Mouse (Mus musculus): ENCODE results near the gene Mocs3.

Mocs3 gene

GRCm38 (mm10) chr2:168233286-168233685 lies 2.9 kb downstream of the Mocs3 start:
- no peak for ATAC-seq (ENCODE audit: insufficient number of reproducible peaks, low FRiP score, low TSS enrichment)

GRCm38 (mm10) chr2:168238335-168238734 lies 7.9 kb downstream of the Mocs3 start:
- ATAC-seq (ENCODE audit: insufficient number of reproducible peaks, low FRiP score, low TSS enrichment), result no peak

GRCm38 (mm10) chr2:168242841-168243240 lies 12.4 kb downstream of the Mocs3 start:
- no peak for ATAC-seq (ENCODE audit: insufficient number of reproducible peaks, low FRiP score, low TSS enrichment)

- ATAC-seq (ENCODE audit: insufficient number of reproducible peaks, low FRiP score, low TSS enrichment), result no peak
Observed at GRCm38 (mm10) chr2:168243278-168243677, 12.9 kb downstream of the Mocs3 start.

GRCm38 (mm10) chr2:168245571-168245970 lies 15.1 kb downstream of the Mocs3 start:
- no peak for ATAC-seq (ENCODE audit: insufficient number of reproducible peaks, low FRiP score, low TSS enrichment)

GRCm38 (mm10) chr2:168248167-168248855 lies 17.9 kb downstream of the Mocs3 start:
- no peak for ATAC-seq (ENCODE audit: insufficient number of reproducible peaks, low FRiP score, low TSS enrichment)

GRCm38 (mm10) chr2:168248856-168249245 lies 18.4 kb downstream of the Mocs3 start:
- no peak for ATAC-seq (ENCODE audit: insufficient number of reproducible peaks, low FRiP score, low TSS enrichment)

- ATAC-seq (ENCODE audit: insufficient number of reproducible peaks, low FRiP score, low TSS enrichment), result 0 out of 2 replicates have a peak, but pooled peaks have one; percentile 54
Observed at GRCm38 (mm10) chr2:168250270-168250669, 19.8 kb downstream of the Mocs3 start.

GRCm38 (mm10) chr2:168252639-168253292 lies 22.3 kb downstream of the Mocs3 start:
- ATAC-seq (ENCODE audit: insufficient number of reproducible peaks, low FRiP score, low TSS enrichment), result no peak

- ATAC-seq (ENCODE audit: insufficient number of reproducible peaks, low FRiP score, low TSS enrichment), result no peak
Observed at GRCm38 (mm10) chr2:168253822-168254221, 23.4 kb downstream of the Mocs3 start.

GRCm38 (mm10) chr2:168256506-168256905 lies 26.1 kb downstream of the Mocs3 start:
- ATAC-seq (ENCODE audit: insufficient number of reproducible peaks, low FRiP score, low TSS enrichment), result no peak

GRCm38 (mm10) chr2:168257188-168257587 lies 26.8 kb downstream of the Mocs3 start:
- no peak for ATAC-seq (ENCODE audit: insufficient number of reproducible peaks, low FRiP score, low TSS enrichment)

GRCm38 (mm10) chr2:168259046-168259445 lies 28.6 kb downstream of the Mocs3 start:
- no peak for ATAC-seq (ENCODE audit: insufficient number of reproducible peaks, low FRiP score, low TSS enrichment)

- ATAC-seq (ENCODE audit: insufficient number of reproducible peaks, low FRiP score, low TSS enrichment), result no peak
Observed at GRCm38 (mm10) chr2:168260124-168260523, 29.7 kb downstream of the Mocs3 start.

- ATAC-seq (ENCODE audit: insufficient number of reproducible peaks, low FRiP score, low TSS enrichment), result no peak
Observed at GRCm38 (mm10) chr2:168260900-168261299, 30.5 kb downstream of the Mocs3 start.

- ATAC-seq (ENCODE audit: insufficient number of reproducible peaks, low FRiP score, low TSS enrichment), result no peak
Observed at GRCm38 (mm10) chr2:168268033-168268432, 37.6 kb downstream of the Mocs3 start.

- no peak for ATAC-seq (ENCODE audit: insufficient number of reproducible peaks, low FRiP score, low TSS enrichment)
Observed at GRCm38 (mm10) chr2:168273387-168273786, 43.0 kb downstream of the Mocs3 start.

- ATAC-seq (ENCODE audit: insufficient number of reproducible peaks, low FRiP score, low TSS enrichment), result no peak; the same call in 1 of the 2 replicates
Observed at GRCm38 (mm10) chr2:168274374-168274935, 44.0 kb downstream of the Mocs3 start.

- ATAC-seq (ENCODE audit: insufficient number of reproducible peaks, low FRiP score, low TSS enrichment), result no peak
Observed at GRCm38 (mm10) chr2:168280729-168281581, 50.5 kb downstream of the Mocs3 start.

GRCm38 (mm10) chr2:168281582-168281981 lies 51.2 kb downstream of the Mocs3 start, which contains the start of gene Kcng1:
Kcng1 (minus strand) TSS chr2:168281736.
- ATAC-seq (ENCODE audit: insufficient number of reproducible peaks, low FRiP score, low TSS enrichment), result no peak
